Mouse (Mus musculus) brain, embryonic 14.5 days (tissue): ENCODE results near the gene Olfr1246.

Experiments
- CTCF ChIP-seq: fragments of 200-500 bp; IDR thresholded peaks from 2 replicates; pipeline ENCODE4 v1.5.1; 2012; ENCODE audit warnings: inconsistent platforms, mild to moderate bottlenecking, moderate library complexity, borderline replicate concordance; ENCODE audit not compliant: insufficient read depth, insufficient read length; ENCODE audit errors: extremely low read depth
- POLR2A ChIP-seq: fragments of 200-500 bp; IDR thresholded peaks from 2 replicates; pipeline ENCODE4 v1.6.1; 2012; ENCODE audit warnings: mild to moderate bottlenecking, inconsistent platforms, borderline replicate concordance; ENCODE audit not compliant: poor library complexity, insufficient read depth, insufficient read length, severe bottlenecking; ENCODE audit errors: extremely low read depth

GRCm38 (mm10) chr2:89578347-89578746 lies 14.6 kb downstream of the Olfr1246 start, which contains the start of gene Olfr1245:
- TF ChIP-seq POLR2A: no peak
- TF ChIP-seq CTCF: no peak
